Comparison of ENCODE assay signal across 8 mouse cellular contexts in the genomic region with DNA sequence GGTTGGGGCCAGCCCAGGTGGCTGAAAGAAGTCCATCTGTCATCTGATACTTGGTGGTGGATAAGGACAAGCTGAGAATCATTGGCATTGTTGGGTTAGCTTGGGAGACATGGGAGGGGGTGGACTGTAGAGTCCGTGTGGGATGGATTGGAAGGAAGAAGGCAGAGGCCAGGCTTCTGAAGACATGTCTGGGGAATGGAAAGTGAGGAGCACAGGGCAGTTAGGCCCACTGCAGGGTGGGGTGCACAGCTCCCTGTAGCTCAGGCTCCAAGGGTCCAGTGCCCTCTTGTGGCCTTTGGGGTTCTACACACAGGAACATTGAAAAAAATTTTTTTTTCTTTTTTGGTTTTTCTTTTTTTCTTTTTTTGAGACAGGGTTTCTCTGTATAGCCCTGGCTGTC. TPM values are rescaled to one million over a fixed set of nuclear protein-coding genes. Genes with fewer than 3 reads are reported as not detected.
A peak's percentile ranks its signal among the peaks of the same experiment; 100 is the strongest.
DNase-seq lines count a peak whose midpoint lies in the region; ATAC-seq and TF ChIP-seq lines count a peak whose summit lies in the region.

No protein-coding gene starts in this region.

- no peaks in the 10 kb centered on the region for H3K27me3 ChIP-seq in hindbrain, embryonic 11.5 days (ENCODE audit: control insufficient read depth, insufficient read depth, low read length)
- H3K27me3 ChIP-seq in hindbrain, embryonic 12.5 days: no peaks in the 10 kb centered on the region
- H3K27me3 ChIP-seq in heart, embryonic 11.5 days (ENCODE audit: control insufficient read depth, insufficient read depth, low read length): no peaks in the 10 kb centered on the region
- no peaks in the 10 kb centered on the region for H3K27me3 ChIP-seq in limb, embryonic 14.5 days (ENCODE audit: control insufficient read depth, insufficient read depth, low read length)

- no peak overlapping the region for H3K9ac ChIP-seq in hindbrain, embryonic 11.5 days (ENCODE audit: low read depth, low read length)
- no peak overlapping the region for H3K9ac ChIP-seq in hindbrain, embryonic 12.5 days
- H3K9ac ChIP-seq in heart, embryonic 11.5 days (ENCODE audit: low read depth, low read length): no peak overlapping the region
- no peak overlapping the region for H3K9ac ChIP-seq in limb, embryonic 14.5 days (ENCODE audit: low read depth, low read length, severe bottlenecking)

- no peaks in the 10 kb centered on the region for H3K4me1 ChIP-seq in hindbrain, embryonic 11.5 days (replicated peaks; ENCODE audit: control insufficient read depth, insufficient read depth, low read length)
- H3K4me1 ChIP-seq in hindbrain, embryonic 12.5 days: no peaks in the 10 kb centered on the region
- no peaks in the 10 kb centered on the region for H3K4me1 ChIP-seq in heart, embryonic 11.5 days (ENCODE audit: control insufficient read depth, insufficient read depth, low read length)
- no peaks in the 10 kb centered on the region for H3K4me1 ChIP-seq in limb, embryonic 14.5 days (ENCODE audit: control insufficient read depth, insufficient read depth, low read length)

- ATAC-seq in hindbrain, embryonic 11.5 days (ENCODE audit: low FRiP score): no peak
- ATAC-seq in hindbrain, embryonic 12.5 days (ENCODE audit: low FRiP score): no peak
- ATAC-seq in heart, embryonic 11.5 days (replicated peaks; ENCODE audit: insufficient number of reproducible peaks, low FRiP score, low TSS enrichment): 0 out of 2 replicates have a peak, but pooled peaks have one; percentile 41
- ATAC-seq in limb, embryonic 14.5 days (ENCODE audit: low FRiP score, low read depth): peak; percentile 43

- 58% methylated on average over 1 of the region's 1 CpGs for WGBS in hindbrain, embryonic 11.5 days
- 45% methylated on average over 1 of the region's 1 CpGs for WGBS in hindbrain, embryonic 12.5 days
- 32% methylated on average over 1 of the region's 1 CpGs for WGBS in heart, embryonic 11.5 days (ENCODE audit: insufficient replicate concordance)
- 38% methylated on average over 1 of the region's 1 CpGs for WGBS in limb, embryonic 14.5 days

- H3K27ac ChIP-seq in hindbrain, embryonic 11.5 days (ENCODE audit: low read depth, low read length): no peak overlapping the region
- no peak overlapping the region for H3K27ac ChIP-seq in hindbrain, embryonic 12.5 days
- no peak overlapping the region for H3K27ac ChIP-seq in heart, embryonic 11.5 days (ENCODE audit: low read depth, low read length)
- no peak overlapping the region for H3K27ac ChIP-seq in limb, embryonic 14.5 days (replicated peaks; ENCODE audit: low read depth, low read length)

- TF ChIP-seq POLR2A in limb, embryonic 14.5 days (IDR thresholded peaks at IDR 0.05; ENCODE audit: borderline replicate concordance, extremely low read depth, insufficient read depth, insufficient read length): no peak

- no peak overlapping the region for H3K4me3 ChIP-seq in hindbrain, embryonic 11.5 days (ENCODE audit: low read depth, low read length)
- no peak overlapping the region for H3K4me3 ChIP-seq in hindbrain, embryonic 12.5 days
- H3K4me3 ChIP-seq in heart, embryonic 11.5 days (ENCODE audit: low read depth, low read length): no peak overlapping the region
- H3K4me3 ChIP-seq in limb, embryonic 14.5 days (replicated peaks; ENCODE audit: low read length): no peak overlapping the region

- DNase-seq in hindbrain, embryonic 11.5 days (ENCODE audit: low spot score): peak; percentile 53
- DNase-seq in ES-CJ7 (ENCODE audit: low read depth, low spot score): peak; percentile 71
- DNase-seq in cerebellum, adult 8-10 months: peak; percentile 53
- DNase-seq in limb, embryonic 14.5 days (ENCODE audit: low spot score): peak; percentile 51
- peak; percentile 78 for DNase-seq in naive thymus-derived CD4-positive, alpha-beta T cell, adult 2 months (ENCODE audit: low read depth)
- DNase-seq in thymus, postnatal 4 days: peak; percentile 86

- H3K4me2 ChIP-seq in hindbrain, embryonic 11.5 days (replicated peaks; ENCODE audit: low read depth, low read length): no peak overlapping the region
- no peak overlapping the region for H3K4me2 ChIP-seq in hindbrain, embryonic 12.5 days (replicated peaks)
- no peak overlapping the region for H3K4me2 ChIP-seq in heart, embryonic 11.5 days
- no peak overlapping the region for H3K4me2 ChIP-seq in limb, embryonic 14.5 days (replicated peaks; ENCODE audit: low read depth, low read length, severe bottlenecking)

- no peaks in the 10 kb centered on the region for H3K9me3 ChIP-seq in hindbrain, embryonic 11.5 days (ENCODE audit: control insufficient read depth, low read length)
- H3K9me3 ChIP-seq in hindbrain, embryonic 12.5 days (replicated peaks): no peaks in the 10 kb centered on the region
- H3K9me3 ChIP-seq in heart, embryonic 11.5 days (replicated peaks; ENCODE audit: control insufficient read depth, low read length): no peaks in the 10 kb centered on the region
- no peaks in the 10 kb centered on the region for H3K9me3 ChIP-seq in limb, embryonic 14.5 days (ENCODE audit: control insufficient read depth, low read length)

- H3K36me3 ChIP-seq in hindbrain, embryonic 11.5 days (ENCODE audit: control insufficient read depth, insufficient read depth, low read length): peaks cover 22% of the 10 kb centered on the region
- H3K36me3 ChIP-seq in hindbrain, embryonic 12.5 days: peaks cover 40% of the 10 kb centered on the region
- H3K36me3 ChIP-seq in heart, embryonic 11.5 days (ENCODE audit: control insufficient read depth, insufficient read depth, low read length): peaks cover 28% of the 10 kb centered on the region
- H3K36me3 ChIP-seq in limb, embryonic 14.5 days (ENCODE audit: control insufficient read depth, insufficient read depth, low read length): peaks cover 53% of the 10 kb centered on the region

RNA-seq across cellular contexts. Expression of a gene that starts 18.3 kb away (rescaled TPM):
- 293 and 305 TPM in 2 replicates for polyA plus RNA-seq in hindbrain, embryonic 11.5 days (2014; fragmentation: Nextera tagmentation; extraction: Ambion mirVana)
- 286 and 293 TPM in 2 replicates for polyA plus RNA-seq in hindbrain, embryonic 12.5 days (2016; fragmentation: Nextera tagmentation; extraction: Ambion mirVana)
- polyA plus RNA-seq in heart, embryonic 11.5 days (2014; fragmentation: Nextera tagmentation; extraction: Ambion mirVana): 216 and 225 TPM in 2 replicates
- polyA plus RNA-seq in limb, embryonic 14.5 days (2012; rRNA removed): 273 and 275 TPM in 2 replicates
- polyA plus RNA-seq in limb, embryonic 14.5 days (2014; fragmentation: Nextera tagmentation; extraction: Ambion mirVana): 234 TPM in 2 replicates

RNA-seq across cellular contexts. Expression of a gene that starts 30.2 kb away (rescaled TPM):
- polyA plus RNA-seq in hindbrain, embryonic 11.5 days (2014; fragmentation: Nextera tagmentation; extraction: Ambion mirVana): 5.0 and 6.1 TPM in 2 replicates
- polyA plus RNA-seq in hindbrain, embryonic 12.5 days (2016; fragmentation: Nextera tagmentation; extraction: Ambion mirVana): 6.5 and 6.7 TPM in 2 replicates
- polyA plus RNA-seq in heart, embryonic 11.5 days (2014; fragmentation: Nextera tagmentation; extraction: Ambion mirVana): 1.7 and 2.7 TPM in 2 replicates
- polyA plus RNA-seq in limb, embryonic 14.5 days (2012; rRNA removed): 9.6 and 10.4 TPM in 2 replicates
- polyA plus RNA-seq in limb, embryonic 14.5 days (2014; fragmentation: Nextera tagmentation; extraction: Ambion mirVana): 8.6 and 8.9 TPM in 2 replicates

RNA-seq across cellular contexts. Expression of a gene that starts 35.8 kb away (rescaled TPM):
- not detected in 2 replicates for polyA plus RNA-seq in hindbrain, embryonic 11.5 days (2014; fragmentation: Nextera tagmentation; extraction: Ambion mirVana)
- not detected in 2 replicates for polyA plus RNA-seq in hindbrain, embryonic 12.5 days (2016; fragmentation: Nextera tagmentation; extraction: Ambion mirVana)
- 0.47 and 0.51 TPM in 2 replicates for polyA plus RNA-seq in heart, embryonic 11.5 days (2014; fragmentation: Nextera tagmentation; extraction: Ambion mirVana)
- polyA plus RNA-seq in limb, embryonic 14.5 days (2012; rRNA removed): 0.09 and 0.21 TPM in 2 replicates
- polyA plus RNA-seq in limb, embryonic 14.5 days (2014; fragmentation: Nextera tagmentation; extraction: Ambion mirVana): not detected in 2 replicates

Comparison
In these comparisons a context has a peak if more than half of its experiments do, and no peak if none do; other contexts are left out.
1. ATAC-seq: peak in heart, embryonic 11.5 days (single experiment) and limb, embryonic 14.5 days (single experiment); none in hindbrain, embryonic 11.5 days (single experiment) and hindbrain, embryonic 12.5 days (single experiment).
2. Peak in every context shown above with its lines, with median percentiles within 50 percentile points of each other: DNase-seq.